Mouse (Mus musculus) bone marrow, adult 2 months (tissue): Measurements from ENCODE around the gene Wdfy2.

ENCODE experiments used
- CTCF ChIP-seq: fragments of 200-500 bp; IDR thresholded peaks from 2 replicates; pipeline ENCODE4 v1.5.1; 2011; ENCODE audit warnings: low read length, control low read depth; ENCODE audit not compliant: control insufficient read depth, insufficient read depth
- POLR2A ChIP-seq: fragments of 200-500 bp; IDR thresholded peaks from 2 replicates; pipeline ENCODE4 v1.6.1; 2011; ENCODE audit warnings: low read depth, mild to moderate bottlenecking, control low read depth, low read length, borderline replicate concordance; ENCODE audit not compliant: control insufficient read depth

- no peak for TF ChIP-seq POLR2A
- TF ChIP-seq CTCF, result no peak
Observed at GRCm38 (mm10) chr14:62984410-62984809, 146.9 kb downstream of the Wdfy2 start, which contains the start of gene Defb48.
